Mouse (Mus musculus): ENCODE data around the gene Gm5615.

The Gm5615 gene

GRCm38 (mm10) chr9:36541863-36542262 is at the start of gene Gm5615:
Gene Gm5615 (minus strand): TSS chr9:36541963.
- DNase-seq: no peak

GRCm38 (mm10) chr9:36582535-36582934 is 40.8 kb upstream of the Gm5615 start, which contains the start of gene Gm17689:
Gene Gm17689 (minus strand): TSS chr9:36582635.
- no peak for DNase-seq

GRCm38 (mm10) chr9:36504211-36504610 is 37.6 kb downstream of the Gm5615 start:
- DNase-seq: no peak

GRCm38 (mm10) chr9:36495824-36496223 is 45.9 kb downstream of the Gm5615 start:
- no peak for DNase-seq

GRCm38 (mm10) chr9:36494501-36495220 is 47.1 kb downstream of the Gm5615 start:
- DNase-seq: no peak

Data from B cell, adult 2 months (primary cell).